Mouse (Mus musculus) cerebellum, postnatal 10 days (tissue): ENCODE results near the gene Actr6.
A peak's percentile ranks its signal among the peaks of the same experiment; 100 is the strongest.

Experiments
- DNase-seq, 2 experiments: peaks; one replicate each; pipeline ENCODE4 v3.0.0; 2021; ENCODE audit warnings: mixed read lengths in 2 of 2

Gene Actr6

GRCm38 (mm10) chr10:89732001-89732794 is at the start of gene Actr6:
Actr6 (minus strand) TSS chr10:89732295.
- DNase-seq = peak; percentile 97

GRCm38 (mm10) chr10:89776029-89776428 is 43.9 kb upstream of the Actr6 start:
- no peak for DNase-seq

DNA sequence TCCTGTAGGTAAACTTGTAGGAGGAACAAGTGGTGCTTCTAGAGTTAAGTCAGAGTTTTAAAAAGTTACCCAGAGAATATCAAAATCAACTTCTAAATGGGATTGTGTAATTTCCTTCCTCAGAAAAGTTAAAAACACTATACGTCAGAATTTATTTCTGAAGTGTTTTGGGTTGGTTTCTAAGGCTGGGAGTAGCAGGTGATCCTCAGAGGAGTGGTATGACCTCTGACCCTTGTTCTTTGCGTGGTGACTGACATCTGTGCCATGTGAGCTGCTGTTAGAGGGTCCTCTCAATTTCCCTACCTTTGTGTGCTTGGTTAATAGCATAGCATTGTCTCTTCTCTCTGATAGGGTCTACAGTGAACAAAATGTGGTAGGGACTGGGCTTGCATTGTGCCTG is 39.8 kb upstream of the Actr6 start:
- no peak for DNase-seq

GRCm38 (mm10) chr10:89769096-89769495 is 37.0 kb upstream of the Actr6 start:
- DNase-seq = no peak

DNA sequence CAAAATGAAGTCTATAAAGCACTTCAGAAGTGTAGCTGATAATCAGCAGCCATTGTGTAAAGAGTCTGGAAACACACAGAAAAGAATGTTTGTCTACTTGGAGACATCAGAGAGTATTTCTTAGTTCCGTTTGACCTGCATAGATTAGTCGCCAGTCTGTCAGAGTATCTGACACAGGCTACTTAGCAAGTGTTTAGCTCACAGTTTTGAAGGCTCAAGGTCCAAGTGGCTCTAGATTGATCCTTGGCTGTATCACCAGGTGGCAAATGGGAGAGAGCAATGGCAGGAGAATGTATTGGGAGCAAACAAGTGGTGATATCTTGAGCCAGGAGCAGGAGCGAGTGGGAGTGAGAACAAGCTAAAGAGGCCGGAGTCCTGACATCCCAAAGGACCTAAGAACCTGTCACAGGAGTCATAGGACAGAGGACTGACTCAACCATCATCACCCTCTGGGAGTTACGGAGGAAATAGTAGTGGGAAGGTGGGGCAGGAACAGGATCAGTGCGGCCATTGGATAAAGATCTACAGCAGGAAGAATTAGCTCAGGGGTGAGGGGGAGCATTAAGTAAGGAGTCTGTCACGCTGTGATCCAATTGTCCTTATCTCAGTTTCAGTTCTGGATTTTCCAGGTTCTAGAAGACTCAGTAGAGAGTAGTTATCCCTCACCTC is 36.4 kb upstream of the Actr6 start:
- no peak for DNase-seq

- no peak for DNase-seq
Observed at GRCm38 (mm10) chr10:89765790-89766714, 34.0 kb upstream of the Actr6 start.

DNA sequence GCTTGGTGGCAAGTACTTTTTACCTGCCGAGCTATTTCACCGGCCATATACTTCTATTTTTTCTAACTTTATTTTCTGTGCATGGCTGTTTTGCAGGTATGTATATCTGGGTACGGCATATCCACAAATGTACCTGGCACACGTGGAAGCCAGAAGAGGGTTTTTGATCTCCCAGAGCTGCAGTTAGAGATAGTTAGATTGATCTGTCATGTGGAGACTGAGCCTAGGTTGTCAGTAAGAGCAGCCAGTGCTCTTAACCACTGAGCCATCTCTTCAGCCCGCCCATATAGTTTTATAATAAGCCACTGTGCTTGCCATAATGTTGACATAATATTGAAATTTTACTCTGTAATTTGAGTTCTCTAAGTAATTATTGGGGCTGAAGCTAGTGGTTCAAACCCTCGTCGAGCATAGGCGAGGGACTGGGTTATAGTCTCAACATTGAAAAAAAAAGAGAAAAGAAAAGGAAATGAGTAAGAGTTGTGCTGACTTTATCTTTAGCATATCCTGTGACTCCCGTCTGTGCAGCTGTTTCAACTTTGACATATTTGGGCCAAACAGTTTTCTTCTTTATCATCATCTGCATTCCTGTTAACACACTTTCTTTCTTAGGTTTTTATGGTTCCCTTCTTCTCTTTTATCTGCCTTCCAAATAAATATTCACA is 32.5 kb upstream of the Actr6 start:
- no peak for DNase-seq

DNA sequence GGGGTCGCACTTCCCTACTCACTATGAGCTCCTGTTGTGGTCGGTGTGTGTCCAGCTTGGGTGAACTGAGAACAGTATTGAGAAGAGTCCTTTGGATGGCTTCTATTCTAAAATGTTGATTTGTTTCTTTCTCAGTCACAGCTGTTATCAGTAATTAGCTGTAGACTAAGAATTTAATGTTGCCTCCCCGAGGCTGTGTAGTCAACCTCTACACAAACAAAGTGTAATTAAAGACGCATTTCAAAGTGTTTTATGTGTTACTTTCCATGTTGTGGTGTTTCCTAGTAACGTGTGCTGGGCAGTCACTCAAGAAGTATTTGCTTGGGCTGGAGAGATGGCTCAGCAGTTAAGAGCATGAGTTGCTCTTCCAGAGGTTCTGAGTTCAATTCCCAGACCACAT is 28.7 kb upstream of the Actr6 start:
- no peak for DNase-seq

- no peak for DNase-seq
Observed at GRCm38 (mm10) chr10:89755231-89755630, 23.1 kb upstream of the Actr6 start.

GRCm38 (mm10) chr10:89751069-89751468 is 19.0 kb upstream of the Actr6 start:
- DNase-seq = no peak

DNA sequence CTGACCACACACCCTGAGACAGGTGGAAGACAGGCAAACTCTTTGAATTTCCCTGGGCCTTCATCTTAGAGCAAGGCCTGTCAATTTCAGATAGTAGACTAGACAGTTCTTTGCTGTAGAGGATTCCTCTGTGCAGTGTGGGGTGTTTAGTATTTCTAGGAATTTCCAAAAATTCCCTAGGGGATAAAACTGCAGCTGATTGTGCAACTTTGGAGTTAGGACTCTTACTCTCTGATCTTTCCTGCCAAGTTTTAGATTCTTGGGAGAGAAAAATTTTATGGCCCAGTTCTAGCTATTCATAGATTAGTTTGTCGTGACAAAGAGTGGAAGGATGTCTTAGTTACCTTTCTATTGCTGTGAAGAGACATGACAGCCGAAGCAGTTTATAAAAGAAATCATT is 16.5 kb upstream of the Actr6 start:
- no peak for DNase-seq

- DNase-seq = no peak
Observed at GRCm38 (mm10) chr10:89747911-89748310, 15.8 kb upstream of the Actr6 start.

GRCm38 (mm10) chr10:89747221-89747905 is 15.3 kb upstream of the Actr6 start:
- DNase-seq = peak; percentile 17 to 21

GRCm38 (mm10) chr10:89746581-89746980 is 14.5 kb upstream of the Actr6 start:
- no peak for DNase-seq

GRCm38 (mm10) chr10:89745666-89746020 is 13.5 kb upstream of the Actr6 start:
- no peak for DNase-seq

DNA sequence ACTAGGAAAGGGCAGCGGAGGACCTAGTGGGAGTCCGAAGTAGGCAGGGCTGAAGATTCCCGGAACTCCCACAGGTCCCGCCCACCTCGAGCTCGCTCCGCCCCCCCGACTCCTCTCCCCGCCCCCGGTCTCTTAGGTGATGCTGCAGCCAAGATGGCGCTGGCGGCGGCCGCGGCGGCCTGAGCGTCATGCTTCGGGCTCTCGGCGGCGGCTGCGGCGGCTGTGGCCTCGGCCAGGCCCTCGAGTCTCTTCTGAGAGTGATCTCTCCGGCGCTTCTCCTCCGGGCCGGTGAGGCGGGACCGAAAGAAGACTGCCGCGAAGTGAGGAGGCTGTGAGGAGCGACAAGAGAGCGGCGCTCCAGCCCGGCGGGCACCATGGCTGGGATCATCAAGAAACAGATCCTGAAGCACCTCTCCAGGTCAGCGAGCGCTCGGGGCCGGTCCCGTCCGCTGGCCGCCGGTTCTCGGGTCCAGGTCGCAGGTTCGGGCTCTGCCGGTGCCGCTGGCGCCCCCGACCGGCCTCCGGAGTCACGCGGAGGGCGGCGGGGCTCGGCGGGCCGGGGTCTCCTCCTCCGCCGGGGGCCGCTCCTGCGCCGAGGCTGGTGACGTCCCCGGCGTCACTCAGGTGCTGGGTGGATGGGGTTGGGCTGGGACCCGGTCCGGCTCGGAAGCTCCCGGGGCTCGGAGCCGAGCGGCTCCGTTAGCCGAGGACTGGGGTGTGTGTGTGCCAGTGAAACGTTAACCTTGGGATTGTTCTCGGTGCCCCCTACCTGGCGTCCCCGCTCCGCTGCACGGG is 13.0 kb upstream of the Actr6 start, which contains the start of gene Uhrf1bp1l:
TSS of gene Uhrf1bp1l (plus strand) at position 121 of the 795 bp plus-strand sequence.
- peak; percentile 97 to 98 for DNase-seq

DNA sequence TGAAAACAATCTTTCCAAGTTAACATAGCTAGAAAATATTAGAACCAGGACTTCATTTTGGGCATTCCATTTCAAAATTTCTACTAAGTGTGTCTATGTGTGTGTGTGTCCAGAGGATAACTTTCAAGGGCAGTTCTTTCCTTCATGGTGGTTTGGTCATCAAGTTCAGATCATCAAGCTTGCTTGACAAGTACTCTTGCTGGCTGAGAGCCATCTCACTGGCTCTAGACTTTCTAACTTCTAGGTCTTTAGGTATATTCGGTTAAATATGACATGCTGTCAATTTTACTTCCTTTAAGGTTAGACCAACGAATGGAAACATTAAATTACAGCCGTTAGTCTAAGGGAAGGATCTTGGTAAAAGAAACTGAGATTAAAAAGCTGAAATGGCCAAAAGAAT is 12.2 kb upstream of the Actr6 start:
- DNase-seq = peak; percentile 27 to 31

- DNase-seq = no peak
Observed at GRCm38 (mm10) chr10:89743266-89743665, 11.2 kb upstream of the Actr6 start.

DNA sequence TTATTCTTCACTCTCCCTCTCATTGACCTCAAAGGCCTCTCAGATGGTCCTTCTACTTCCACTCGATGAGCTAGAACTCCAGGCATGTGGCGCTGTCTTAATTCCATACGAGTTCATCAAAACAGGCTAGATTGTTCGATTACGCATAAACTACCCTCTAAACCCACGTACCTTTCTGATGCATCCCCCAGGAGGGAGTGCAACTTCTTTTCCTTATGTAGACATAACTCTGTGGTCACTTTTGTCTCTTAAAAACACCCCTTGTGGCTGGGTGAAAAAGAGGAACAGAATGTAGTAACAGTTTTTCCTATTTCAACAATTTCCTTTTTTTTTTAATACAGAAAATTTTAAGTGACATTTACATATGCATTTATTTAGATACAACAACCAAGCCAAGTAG is 8.9 kb upstream of the Actr6 start:
- no peak for DNase-seq

DNA sequence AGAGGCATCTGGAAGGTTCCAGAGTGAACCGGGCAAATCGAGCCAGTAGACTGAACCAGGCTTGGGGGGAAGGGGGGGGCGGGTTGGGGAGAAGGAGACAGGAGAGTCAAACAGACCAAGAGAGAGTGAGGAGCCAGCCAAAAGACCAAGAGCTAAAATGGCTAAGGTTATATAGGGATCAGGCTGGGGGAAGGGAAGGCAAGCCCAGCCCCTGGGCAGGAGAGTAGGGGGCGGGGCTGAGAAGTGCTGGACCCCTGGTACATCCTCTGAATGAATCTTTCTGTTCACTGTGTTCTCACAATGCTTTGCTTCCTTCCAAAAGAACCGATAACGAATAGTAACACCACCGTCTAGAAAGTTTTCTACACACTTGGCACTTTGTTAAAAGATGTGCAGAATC is 7.6 kb upstream of the Actr6 start:
- no peak for DNase-seq

DNA sequence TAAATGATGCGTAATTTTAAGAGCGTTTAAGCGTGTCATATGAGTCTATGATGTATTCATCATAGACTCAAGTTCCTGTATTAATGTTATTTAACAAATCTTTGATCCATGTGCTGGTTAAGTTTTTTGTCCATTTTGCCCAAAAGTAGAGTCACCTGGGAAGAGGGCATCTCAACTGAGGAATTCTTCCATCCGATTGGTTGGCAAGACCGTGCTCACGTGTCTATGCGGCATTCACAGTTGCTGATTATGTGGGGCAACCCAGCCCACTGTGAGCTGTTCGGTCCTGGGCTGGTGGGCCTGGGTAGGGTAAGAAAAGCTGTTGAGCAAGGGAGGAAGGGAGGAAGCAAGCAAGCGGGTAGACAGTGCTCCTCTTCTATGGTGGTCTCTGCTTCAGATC is 6.3 kb upstream of the Actr6 start:
- DNase-seq = no peak
